Mouse (Mus musculus) thymus, adult 2 months (tissue): ENCODE data around the gene Timp1. TPM values are rescaled to one million over a fixed set of nuclear protein-coding genes. Genes with fewer than 3 reads are reported as not detected.

Experiments
- DNase-seq: peaks from one replicate; pipeline ENCODE4 v3.0.0; 2021
- H3K27ac ChIP-seq: fragments of 200-500 bp; 2 replicates; pipeline ENCODE4 v1.5.1; 2012; ENCODE audit warnings: low read length, control low read depth; ENCODE audit not compliant: control insufficient read depth, insufficient read depth
- H3K27me3 ChIP-seq: fragments of 200-500 bp; 2 replicates; pipeline ENCODE4 v1.6.1; 2012; ENCODE audit warnings: mild to moderate bottlenecking, low read length, moderate library complexity, mixed read lengths; ENCODE audit not compliant: control insufficient read depth, insufficient read depth
- H3K36me3 ChIP-seq: fragments of 200-500 bp; 2 replicates; pipeline ENCODE4 v1.6.1; 2012; ENCODE audit warnings: mild to moderate bottlenecking, low read length, moderate library complexity; ENCODE audit not compliant: control insufficient read depth, insufficient read depth
- H3K4me1 ChIP-seq: fragments of 200-500 bp; replicated peaks from 2 replicates; pipeline ENCODE4 v1.6.1; 2012; ENCODE audit warnings: low read length; ENCODE audit not compliant: control insufficient read depth, insufficient read depth
- H3K4me3 ChIP-seq: fragments of 200-500 bp; 2 replicates; pipeline ENCODE4 v1.5.1; 2012; ENCODE audit warnings: mild to moderate bottlenecking, low read length, control low read depth, moderate library complexity; ENCODE audit not compliant: control insufficient read depth, insufficient read depth
- CTCF ChIP-seq: fragments of 200-500 bp; IDR thresholded peaks from 2 replicates; pipeline ENCODE4 v1.5.1; 2012; ENCODE audit warnings: mild to moderate bottlenecking, control low read depth, low read length, moderate library complexity, borderline replicate concordance; ENCODE audit not compliant: control insufficient read depth, poor library complexity, insufficient read depth; ENCODE audit errors: extremely low read depth
- POLR2A ChIP-seq: fragments of 200-500 bp; IDR thresholded peaks from 2 replicates; pipeline ENCODE4 v1.6.1; 2012; ENCODE audit warnings: mild to moderate bottlenecking, low read length, control low read depth, moderate library complexity; ENCODE audit not compliant: control insufficient read depth, poor library complexity, insufficient read depth; ENCODE audit errors: extremely low read depth
- WGBS: fragments of 180-500 bp; shearing (Covaris S2); methylation state at CpG from one replicate; pipeline ENCODE4 v1.1.7; 2018; 5-methylcytosine and 5-hydroxymethylcytosine counted together
- polyA plus RNA-seq: library from polyadenylated mRNA; depleted of rRNA; stranded (reverse); fragments of >200 nt; gene quantifications from 2 replicates; pipeline ENCODE4 v1.2.3, GENCODE M21; 2012; rRNA removed

Gene Timp1
- polyA plus RNA-seq: 8.3 and 12.0 TPM in 2 replicates

DNA sequence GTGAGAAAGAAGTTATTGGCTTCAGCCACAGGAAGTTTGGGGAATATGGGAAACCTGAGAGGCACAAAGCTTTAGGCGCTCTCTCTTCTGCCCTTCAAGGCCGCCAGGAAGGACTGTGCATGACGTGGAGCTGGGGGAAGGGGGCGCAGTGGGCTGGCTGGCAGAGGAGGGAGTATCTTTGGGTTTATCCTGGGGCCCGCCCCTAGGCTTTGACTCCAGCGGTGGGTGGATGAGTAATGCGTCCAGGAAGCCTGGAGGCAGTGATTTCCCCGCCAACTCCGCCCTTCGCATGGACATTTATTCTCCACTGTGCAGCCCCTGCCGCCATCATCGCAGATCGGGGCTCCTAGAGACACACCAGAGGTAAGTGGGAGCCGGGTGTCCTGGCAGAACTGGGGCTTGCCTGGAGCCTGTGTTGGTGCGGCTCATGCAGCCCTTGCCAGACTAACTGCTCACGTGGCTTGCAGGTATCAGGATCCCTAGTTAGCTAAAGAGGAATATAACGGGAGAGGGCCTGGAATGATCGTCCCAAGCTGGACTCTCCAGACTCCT is at the start of gene Timp1:
TSS of gene Timp1 (plus strand) at position 205 of the 552 bp plus-strand sequence.
- H3K27ac ChIP-seq: no peak within 1 kb of the TSS
- H3K36me3 ChIP-seq: no peaks in the 10 kb centered on the region
- H3K4me1 ChIP-seq: no peaks in the 10 kb centered on the region
- no peak within 1 kb of the TSS for H3K4me3 ChIP-seq
- no peak for DNase-seq
- WGBS: 20% methylated on average over 18 of the region's 18 CpGs
- no peak for TF ChIP-seq POLR2A
- TF ChIP-seq CTCF: no peak
- no peaks in the 10 kb centered on the region for H3K27me3 ChIP-seq

DNA sequence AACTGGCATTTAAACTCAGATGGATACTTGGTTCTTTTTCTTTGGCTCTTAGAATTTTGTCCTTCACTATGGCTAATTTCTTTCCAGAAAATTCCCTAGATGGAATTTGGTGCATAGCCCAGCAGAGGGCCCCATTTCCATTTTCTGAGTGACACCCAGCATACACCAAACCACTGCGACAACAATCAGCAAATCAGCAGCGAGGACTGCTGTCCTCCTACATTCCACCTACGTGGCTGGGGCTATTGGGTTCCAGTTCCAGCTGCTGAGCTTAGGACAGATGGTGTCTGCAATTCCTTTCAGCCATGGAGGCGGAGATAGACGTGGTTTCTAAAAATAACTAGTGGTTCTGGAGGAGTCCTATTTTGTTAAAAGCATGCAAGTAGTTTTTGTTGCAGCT is 41.0 kb upstream of the Timp1 start:
- Histone ChIP-seq H3K4me1 (no peaks in the 10 kb centered on the region), H3K27ac (no peak overlapping the region), H3K36me3 (no peaks in the 10 kb centered on the region), H3K4me3 (no peak overlapping the region), H3K27me3 (no peaks in the 10 kb centered on the region)
- DNase-seq: no peak
- 25% methylated on average over 5 of the region's 5 CpGs for WGBS
- TF ChIP-seq CTCF (no peak), POLR2A (no peak)

DNA sequence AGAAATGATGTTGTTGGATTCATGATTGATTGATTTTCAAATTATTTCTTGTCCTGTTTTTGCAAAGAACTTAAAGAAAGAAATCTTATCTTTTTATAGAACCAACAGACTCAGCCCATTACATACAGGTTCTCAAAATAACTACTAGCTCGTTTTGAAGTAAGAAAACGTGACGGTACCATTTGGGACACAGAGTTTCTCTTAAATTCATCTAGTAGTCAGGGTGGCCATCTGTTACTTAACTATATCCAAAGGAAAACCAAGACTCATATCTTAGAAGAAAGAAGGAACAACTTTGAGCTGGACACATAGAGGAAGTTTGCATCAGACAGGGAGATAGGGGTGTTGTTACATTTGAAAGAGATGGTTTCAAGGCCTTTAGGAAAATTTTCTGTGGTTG is 22.7 kb upstream of the Timp1 start:
- 96% methylated on average over 3 of the region's 3 CpGs for WGBS

DNA sequence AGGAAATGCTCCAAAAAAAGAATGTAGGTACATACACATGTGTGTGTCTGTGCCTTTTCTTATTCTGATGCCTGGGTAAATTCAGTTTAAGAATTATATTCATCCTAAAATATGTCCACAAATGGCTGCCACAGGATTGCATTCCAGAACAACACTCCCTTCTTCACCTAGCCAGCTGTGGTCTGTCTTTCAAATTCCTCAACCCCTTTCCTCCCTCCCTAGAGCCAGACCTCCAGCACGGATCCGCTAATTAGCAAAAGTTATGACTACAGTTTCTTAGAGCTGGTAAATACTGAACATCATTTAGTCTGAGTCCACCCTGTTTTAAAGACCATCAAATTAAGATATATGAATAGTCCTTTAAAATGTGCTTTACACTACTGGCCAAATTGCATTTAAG is 22.1 kb upstream of the Timp1 start:
- H3K4me1 ChIP-seq: 0 out of 2 replicates have a peak, but pooled peaks cover 2% of the 10 kb centered on the region
- H3K27ac ChIP-seq: no peak overlapping the region
- 0 out of 2 replicates have a peak, but pooled peaks cover 7% of the 10 kb centered on the region for H3K36me3 ChIP-seq
- TF ChIP-seq POLR2A: no peak
- no peak for TF ChIP-seq CTCF
- DNase-seq: no peak
- H3K4me3 ChIP-seq: no peak overlapping the region
- H3K27me3 ChIP-seq: no peaks in the 10 kb centered on the region
- WGBS: 24% methylated on average over 2 of the region's 2 CpGs

More for the DNA sequence above, 22.7 kb upstream of the Timp1 start:
- Histone ChIP-seq H3K4me1 (0 out of 2 replicates have a peak, but pooled peaks cover 2% of the 10 kb centered on the region), H3K36me3 (0 out of 2 replicates have a peak, but pooled peaks cover 7% of the 10 kb centered on the region), H3K27me3 (no peaks in the 10 kb centered on the region), H3K27ac (no peak overlapping the region), H3K4me3 (no peak overlapping the region)
- DNase-seq: no peak
- TF ChIP-seq CTCF (no peak), POLR2A (no peak)

DNA sequence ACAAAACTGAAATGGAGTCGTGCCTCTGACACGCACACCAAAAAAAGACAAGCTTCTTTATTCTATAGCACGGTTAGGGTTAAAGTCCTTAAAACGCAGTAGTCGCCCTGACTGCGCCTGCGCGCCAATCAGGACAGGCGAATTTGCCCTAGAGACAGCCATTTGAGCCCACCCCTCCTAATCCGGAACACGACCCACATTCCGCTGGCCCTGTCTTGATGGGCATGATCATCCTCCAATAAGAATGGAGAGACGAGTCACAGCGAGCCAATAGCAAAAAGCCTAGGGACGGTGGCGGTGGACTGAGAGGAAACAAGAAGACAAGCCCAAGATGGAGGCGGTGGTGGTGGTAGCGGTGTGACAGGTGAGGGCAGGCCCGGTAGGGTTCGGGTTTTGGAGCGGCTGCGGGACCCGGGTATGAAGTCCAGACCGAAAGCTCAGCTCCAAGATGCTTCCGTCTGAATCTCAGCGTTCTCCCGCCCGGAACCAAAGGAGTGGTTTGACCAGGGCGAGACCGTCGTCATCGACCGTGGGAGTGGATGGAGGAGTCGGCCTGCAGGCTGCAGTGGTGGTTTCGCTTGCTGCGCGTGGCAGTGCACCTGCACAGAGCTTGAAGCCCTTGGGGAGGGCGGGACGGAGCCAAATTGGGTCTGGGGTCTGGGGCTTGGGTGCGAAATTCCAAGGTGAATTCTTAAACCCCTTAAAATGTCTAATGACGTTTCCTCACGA is 21.5 kb upstream of the Timp1 start:
- Histone ChIP-seq H3K4me1 (0 out of 2 replicates have a peak, but pooled peaks cover 2% of the 10 kb centered on the region), H3K36me3 (peaks cover 12% of the 10 kb centered on the region), H3K27me3 (no peaks in the 10 kb centered on the region), H3K4me3 (peak overlapping the region; percentile 69), H3K27ac (no peak overlapping the region)
- WGBS: under 1% methylated on average over 39 of the region's 42 CpGs
- peak; percentile 90 for DNase-seq
- TF ChIP-seq POLR2A (peak; percentile 81; the same call in 1 of the 2 replicates), CTCF (no peak)

DNA sequence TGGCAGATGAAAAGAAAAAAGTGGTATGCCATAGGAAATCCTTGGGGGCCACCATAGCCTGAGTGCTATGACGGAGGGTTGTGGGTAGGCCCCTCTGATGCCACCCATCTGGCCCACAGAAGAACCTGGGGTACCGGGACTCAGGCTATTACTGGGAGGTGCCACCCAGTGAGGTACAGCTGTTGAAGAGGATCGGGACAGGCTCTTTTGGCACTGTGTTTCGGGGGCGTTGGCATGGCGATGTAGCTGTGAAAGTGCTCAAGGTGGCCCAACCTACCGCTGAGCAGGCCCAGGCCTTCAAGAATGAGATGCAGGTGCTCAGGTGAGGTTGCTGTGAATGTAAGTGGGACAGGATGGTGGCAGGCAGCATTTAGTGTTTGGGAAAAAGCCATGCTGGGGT is 16.2 kb upstream of the Timp1 start:
- 96% methylated on average over 7 of the region's 7 CpGs for WGBS
- TF ChIP-seq CTCF (no peak), POLR2A (no peak)
- H3K36me3 ChIP-seq: peaks cover 13% of the 10 kb centered on the region
- H3K4me1 ChIP-seq: 0 out of 2 replicates have a peak, but pooled peaks cover 2% of the 10 kb centered on the region
- no peak overlapping the region for H3K27ac ChIP-seq
- H3K27me3 ChIP-seq: no peaks in the 10 kb centered on the region
- DNase-seq: no peak
- H3K4me3 ChIP-seq: no peak overlapping the region
